Mouse (Mus musculus): ENCODE data around the gene Sestd1.

Gene Sestd1

GRCm38 (mm10) chr2:77212885-77213284 lies 67.5 kb downstream of the Sestd1 start:
- DNase-seq (ENCODE audit: low read depth), result no peak

GRCm38 (mm10) chr2:77206951-77207350 lies 73.4 kb downstream of the Sestd1 start:
- no peak for DNase-seq (ENCODE audit: low read depth)

- peak; percentile 32 for DNase-seq (ENCODE audit: low read depth)
These were observed 76.5 kb downstream of the Sestd1 start for GRCm38 (mm10) chr2:77203916-77204315.

- no peak for DNase-seq (ENCODE audit: low read depth)
These were observed 78.5 kb downstream of the Sestd1 start for GRCm38 (mm10) chr2:77201900-77202299.

GRCm38 (mm10) chr2:77200958-77201614 lies 79.3 kb downstream of the Sestd1 start:
- DNase-seq (ENCODE audit: low read depth), result no peak

- no peak for DNase-seq (ENCODE audit: low read depth)
These were observed 80.0 kb downstream of the Sestd1 start for GRCm38 (mm10) chr2:77200379-77200778.

- DNase-seq (ENCODE audit: low read depth), result no peak
These were observed 82.1 kb downstream of the Sestd1 start for GRCm38 (mm10) chr2:77198246-77198645.

GRCm38 (mm10) chr2:77196819-77197218 lies 83.6 kb downstream of the Sestd1 start:
- DNase-seq (ENCODE audit: low read depth), result no peak

- no peak for DNase-seq (ENCODE audit: low read depth)
These were observed 85.3 kb downstream of the Sestd1 start for GRCm38 (mm10) chr2:77195056-77195455.

- DNase-seq (ENCODE audit: low read depth), result no peak
These were observed 88.6 kb downstream of the Sestd1 start for GRCm38 (mm10) chr2:77191811-77192210.

GRCm38 (mm10) chr2:77190891-77191290 lies 89.5 kb downstream of the Sestd1 start:
- DNase-seq (ENCODE audit: low read depth), result no peak

- no peak for DNase-seq (ENCODE audit: low read depth)
These were observed 90.1 kb downstream of the Sestd1 start for GRCm38 (mm10) chr2:77190301-77190700.

- DNase-seq (ENCODE audit: low read depth), result no peak
These were observed 90.7 kb downstream of the Sestd1 start for GRCm38 (mm10) chr2:77189671-77190070.

GRCm38 (mm10) chr2:77187501-77187900 lies 92.9 kb downstream of the Sestd1 start:
- DNase-seq (ENCODE audit: low read depth), result no peak

GRCm38 (mm10) chr2:77186912-77187311 lies 93.5 kb downstream of the Sestd1 start:
- no peak for DNase-seq (ENCODE audit: low read depth)

GRCm38 (mm10) chr2:77184049-77184571 lies 96.3 kb downstream of the Sestd1 start:
- DNase-seq (ENCODE audit: low read depth), result no peak

GRCm38 (mm10) chr2:77183646-77184045 lies 96.7 kb downstream of the Sestd1 start:
- no peak for DNase-seq (ENCODE audit: low read depth)

GRCm38 (mm10) chr2:77182996-77183380 lies 97.4 kb downstream of the Sestd1 start:
- DNase-seq (ENCODE audit: low read depth), result no peak

GRCm38 (mm10) chr2:77182271-77182995 lies 98.0 kb downstream of the Sestd1 start:
- DNase-seq (ENCODE audit: low read depth), result no peak

- no peak for DNase-seq (ENCODE audit: low read depth)
These were observed 102.9 kb downstream of the Sestd1 start for GRCm38 (mm10) chr2:77177472-77177871.

- DNase-seq (ENCODE audit: low read depth), result peak; percentile 27
These were observed 104.0 kb downstream of the Sestd1 start for GRCm38 (mm10) chr2:77176413-77176812.

- DNase-seq (ENCODE audit: low read depth), result no peak
These were observed 105.0 kb downstream of the Sestd1 start for GRCm38 (mm10) chr2:77175411-77175810.

- no peak for DNase-seq (ENCODE audit: low read depth)
These were observed 106.1 kb downstream of the Sestd1 start for GRCm38 (mm10) chr2:77174313-77174712.
